Mouse (Mus musculus) olfactory bulb, adult 2 months (tissue): ENCODE measurements around the gene Ece1.

Experiments used
- CTCF ChIP-seq: fragments of 200-500 bp; IDR thresholded peaks from 2 replicates; pipeline ENCODE4 v1.5.1; 2012; ENCODE audit warnings: low read depth, mild to moderate bottlenecking, low read length, moderate library complexity; ENCODE audit not compliant: insufficient read depth
- POLR2A ChIP-seq: fragments of 200-500 bp; IDR thresholded peaks from 2 replicates; pipeline ENCODE4 v1.6.1; 2012; ENCODE audit warnings: mild to moderate bottlenecking, low read depth, low read length, moderate library complexity; ENCODE audit not compliant: insufficient read depth

DNA sequence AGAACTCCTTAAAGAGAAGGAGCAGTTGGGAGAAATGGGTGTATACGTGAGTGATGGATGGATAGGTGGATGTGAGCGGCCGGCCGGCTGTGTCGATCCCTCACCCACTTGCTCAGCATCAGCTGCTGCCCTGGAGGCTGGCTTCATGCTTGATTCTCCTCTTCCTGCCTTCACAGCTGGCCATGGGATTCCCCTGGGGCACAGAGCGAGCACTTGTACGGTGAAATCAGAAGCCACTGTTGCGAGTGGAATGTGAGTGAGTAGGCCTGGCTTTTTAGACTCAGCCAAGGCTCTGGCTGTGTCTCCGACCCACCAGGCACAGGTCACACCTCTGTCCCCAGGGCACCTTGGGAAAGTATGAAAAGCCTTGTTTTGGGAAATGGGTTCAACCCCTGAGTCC, 20.6 kb downstream of the Ece1 start:
- TF ChIP-seq POLR2A, result no peak
- no peak for TF ChIP-seq CTCF
